Mouse (Mus musculus): ENCODE data around the gene Fbxl13. TPM values are rescaled to one million over a fixed set of nuclear protein-coding genes. Genes with fewer than 3 reads are reported as not detected.

Gene Fbxl13
- total and polyA plus RNA-seq, 3 experiments: 0.13 to 0.23 TPM; not detected in 1

- Histone ChIP-seq H3K4me3 (ENCODE audit: control insufficient read depth in 1 of 2, insufficient read depth in 1 of 2, low read depth in 2 of 2, low read length in 2 of 2) (no peak overlapping the region), H3K4me1 (ENCODE audit: control insufficient read depth in 1 of 2, insufficient read depth in 2 of 2, low read length in 2 of 2) (no peaks in the 10 kb centered on the region), H3K9me3 (replicated peaks; ENCODE audit: insufficient read depth, low read length) (no peaks in the 10 kb centered on the region), H3K9ac (ENCODE audit: control insufficient read depth, low read depth, low read length, poor library complexity, severe bottlenecking) (no peak overlapping the region), H3K27ac (ENCODE audit: control insufficient read depth, low read depth, low read length) (no peak overlapping the region), H3K79me2 (ENCODE audit: control insufficient read depth, insufficient read depth, low read length, poor library complexity) (no peaks in the 10 kb centered on the region), H3K36me3 (ENCODE audit: control insufficient read depth in 1 of 2, insufficient read depth in 2 of 2, low read length in 2 of 2) (no peaks in the 10 kb centered on the region), H3K27me3 (ENCODE audit: control insufficient read depth in 1 of 2, insufficient read depth in 2 of 2, low read length in 2 of 2) (peaks cover 0 to 1% of the 10 kb centered on the region in 2 experiments; a peak in 2 of 4 replicates)
- DNase-seq (ENCODE audit: low read depth, low spot score): no peak
- TF ChIP-seq MAX (IDR thresholded peaks at IDR 0.05; ENCODE audit: low read length): no peak
- TF ChIP-seq POLR2A (IDR thresholded peaks at IDR 0.05; ENCODE audit: control insufficient read depth in 1 of 2, insufficient read depth in 1 of 2, low read depth in 1 of 2, low read length in 2 of 2, poor library complexity in 1 of 2): no peak
- TF ChIP-seq MYB (IDR thresholded peaks at IDR 0.05; ENCODE audit: low read depth, low read length): no peak
- no peak for TF ChIP-seq ZC3H11A (IDR thresholded peaks at IDR 0.05; ENCODE audit: low read depth, low read length)
- no peak for TF ChIP-seq USF1 (IDR thresholded peaks at IDR 0.05; ENCODE audit: low read depth, low read length)
- TF ChIP-seq E2F4 (IDR thresholded peaks at IDR 0.05; ENCODE audit: borderline replicate concordance, low read depth, low read length): no peak
Observed at GRCm38 (mm10) chr5:21491469-21491868, 154.0 kb downstream of the Fbxl13 start.

- H3K27me3 ChIP-seq (ENCODE audit: control insufficient read depth in 1 of 2, insufficient read depth in 2 of 2, low read length in 2 of 2): peaks cover 0 to 1% of the 10 kb centered on the region in 2 experiments; a peak in 2 of 4 replicates
- no peaks in the 10 kb centered on the region for H3K9me3 ChIP-seq (replicated peaks; ENCODE audit: insufficient read depth, low read length)
- no peaks in the 10 kb centered on the region for H3K79me2 ChIP-seq (ENCODE audit: control insufficient read depth, insufficient read depth, low read length, poor library complexity)
- H3K36me3 ChIP-seq (ENCODE audit: control insufficient read depth in 1 of 2, insufficient read depth in 2 of 2, low read length in 2 of 2): no peaks in the 10 kb centered on the region
- H3K27ac ChIP-seq (ENCODE audit: control insufficient read depth, low read depth, low read length): no peak overlapping the region
- TF ChIP-seq RCOR1 (IDR thresholded peaks at IDR 0.05; ENCODE audit: low read depth, low read length) (no peak), UBTF (IDR thresholded peaks at IDR 0.05; ENCODE audit: borderline replicate concordance, insufficient read depth, low read depth, low read length) (no peak), BHLHE40 (IDR thresholded peaks at IDR 0.05; ENCODE audit: borderline replicate concordance, low read depth, low read length) (no peak), USF2 (IDR thresholded peaks at IDR 0.05; ENCODE audit: borderline replicate concordance in 1 of 2, insufficient read depth in 1 of 2, low read depth in 1 of 2, low read length in 2 of 2) (no peak), EP300 (IDR thresholded peaks at IDR 0.05; ENCODE audit: low read depth in 1 of 2, low read length in 2 of 2) (no peak), NELFE (IDR thresholded peaks at IDR 0.05; ENCODE audit: low read depth, low read length) (no peak)
- no peak for DNase-seq (ENCODE audit: low read depth, low spot score)
- H3K4me3 ChIP-seq (ENCODE audit: control insufficient read depth in 1 of 2, insufficient read depth in 1 of 2, low read depth in 2 of 2, low read length in 2 of 2): no peak overlapping the region
- no peak overlapping the region for H3K9ac ChIP-seq (ENCODE audit: control insufficient read depth, low read depth, low read length, poor library complexity, severe bottlenecking)
- no peaks in the 10 kb centered on the region for H3K4me1 ChIP-seq (ENCODE audit: control insufficient read depth in 1 of 2, insufficient read depth in 2 of 2, low read length in 2 of 2)
Observed at GRCm38 (mm10) chr5:21489135-21489534, 156.3 kb downstream of the Fbxl13 start.

- Histone ChIP-seq H3K36me3 (ENCODE audit: control insufficient read depth in 1 of 2, insufficient read depth in 2 of 2, low read length in 2 of 2) (no peaks in the 10 kb centered on the region), H3K4me3 (ENCODE audit: control insufficient read depth in 1 of 2, insufficient read depth in 1 of 2, low read depth in 2 of 2, low read length in 2 of 2) (no peak overlapping the region), H3K9me3 (replicated peaks; ENCODE audit: insufficient read depth, low read length) (no peaks in the 10 kb centered on the region), H3K27ac (ENCODE audit: control insufficient read depth, low read depth, low read length) (no peak overlapping the region), H3K4me1 (ENCODE audit: control insufficient read depth in 1 of 2, insufficient read depth in 2 of 2, low read length in 2 of 2) (no peaks in the 10 kb centered on the region), H3K79me2 (ENCODE audit: control insufficient read depth, insufficient read depth, low read length, poor library complexity) (no peaks in the 10 kb centered on the region), H3K9ac (ENCODE audit: control insufficient read depth, low read depth, low read length, poor library complexity, severe bottlenecking) (no peak overlapping the region), H3K27me3 (ENCODE audit: control insufficient read depth in 1 of 2, insufficient read depth in 2 of 2, low read length in 2 of 2) (peaks cover 0 to 1% of the 10 kb centered on the region in 2 experiments; a peak in 2 of 4 replicates)
- peak; percentile 31 for DNase-seq (ENCODE audit: low read depth, low spot score)
- TF ChIP-seq NRF1 (IDR thresholded peaks at IDR 0.05; ENCODE audit: insufficient read depth, low read depth, low read length, poor library complexity, severe bottlenecking) (no peak), TCF12 (IDR thresholded peaks at IDR 0.05; ENCODE audit: low read depth, low read length) (no peak), BHLHE40 (IDR thresholded peaks at IDR 0.05; ENCODE audit: borderline replicate concordance, low read depth, low read length) (no peak), CHD2 (IDR thresholded peaks at IDR 0.05; ENCODE audit: low read length) (no peak), ZC3H11A (IDR thresholded peaks at IDR 0.05; ENCODE audit: low read depth, low read length) (no peak), POLR2AphosphoS5 (IDR thresholded peaks at IDR 0.05; ENCODE audit: borderline replicate concordance, low read depth, low read length) (no peak), POLR2A (IDR thresholded peaks at IDR 0.05; ENCODE audit: control insufficient read depth in 1 of 2, insufficient read depth in 1 of 2, low read depth in 1 of 2, low read length in 2 of 2, poor library complexity in 1 of 2) (no peak), ZMIZ1 (IDR thresholded peaks at IDR 0.05; ENCODE audit: low read depth, low read length) (no peak), UBTF (IDR thresholded peaks at IDR 0.05; ENCODE audit: borderline replicate concordance, insufficient read depth, low read depth, low read length) (no peak), CTCF (IDR thresholded peaks at IDR 0.05 in 2 of 3, conservative IDR thresholded peaks at IDR 0.05 in 1 of 3; ENCODE audit: control insufficient read depth in 1 of 3, insufficient read depth in 1 of 3, low read depth in 2 of 3, low read length in 3 of 3, poor library complexity in 1 of 3, severe bottlenecking in 1 of 3) (no peak), CHD1 (IDR thresholded peaks at IDR 0.05; ENCODE audit: low read depth, low read length) (no peak), MAZ (IDR thresholded peaks at IDR 0.05; ENCODE audit: low read depth, low read length) (no peak), MYB (IDR thresholded peaks at IDR 0.05; ENCODE audit: low read depth, low read length) (no peak), TAL1 (IDR thresholded peaks at IDR 0.05; ENCODE audit: low read length) (no peak), JUND (IDR thresholded peaks at IDR 0.05; ENCODE audit: low read depth, low read length) (no peak), SMC3 (IDR thresholded peaks at IDR 0.05; ENCODE audit: low read depth, low read length) (no peak), TBP (IDR thresholded peaks at IDR 0.05; ENCODE audit: low read depth, low read length) (no peak)
Observed at GRCm38 (mm10) chr5:21488506-21488905, 156.9 kb downstream of the Fbxl13 start.
